Mouse (Mus musculus): Measurements from ENCODE around the gene Cuedc1. TPM values are rescaled to one million over a fixed set of nuclear protein-coding genes. Genes with fewer than 3 reads are reported as not detected.

The Cuedc1 gene
- total and polyA plus RNA-seq, 3 experiments: 1.0 to 4.8 TPM; not detected in 1

DNA sequence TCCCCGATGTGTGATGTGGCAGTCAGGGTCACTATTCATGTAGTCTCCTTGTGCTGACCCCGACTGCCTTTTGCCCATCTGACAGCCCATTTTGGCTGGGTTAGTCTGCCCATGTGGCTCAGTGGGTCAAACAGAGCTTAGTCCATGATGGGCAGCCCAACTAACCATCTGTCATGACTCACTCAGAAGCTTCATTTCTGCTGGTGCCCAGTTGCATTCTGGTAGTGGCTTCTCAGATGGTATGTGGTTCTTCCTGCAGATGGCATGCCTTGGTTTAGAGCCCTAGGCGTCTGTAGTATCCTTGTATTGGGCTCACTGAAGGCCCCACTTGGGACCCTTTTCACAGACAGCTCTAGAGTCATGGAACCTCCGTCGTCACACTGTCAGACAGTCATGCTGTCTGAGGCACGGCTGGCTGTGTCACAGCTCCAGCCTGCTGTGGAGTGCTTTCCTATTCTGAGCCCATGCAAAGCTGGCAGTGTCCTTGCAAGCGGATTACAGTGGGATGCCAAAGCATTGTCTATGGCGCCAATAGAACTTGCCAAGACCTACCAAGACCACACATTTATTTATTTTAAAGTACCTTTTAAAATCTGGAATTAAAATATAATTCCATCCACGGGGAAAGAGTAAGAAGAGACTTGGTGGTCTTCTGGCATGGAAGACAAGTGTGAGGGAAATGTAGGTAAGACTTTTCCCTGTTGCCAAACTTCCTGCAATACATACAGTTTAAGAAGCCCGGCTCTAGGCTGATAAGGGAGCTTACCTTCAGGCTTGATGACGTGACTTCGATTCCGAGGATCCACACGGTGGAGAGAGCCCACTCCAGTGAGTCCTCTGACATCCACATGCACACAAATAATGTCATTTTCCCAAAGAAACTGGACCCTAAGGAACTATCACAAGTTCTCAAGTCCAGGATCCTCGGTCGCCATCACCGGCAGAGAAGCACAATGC lies 129.4 kb downstream of the Cuedc1 start:
- TF ChIP-seq USF1 (IDR thresholded peaks at IDR 0.05; ENCODE audit: low read depth, low read length) (no peak), EP300 (IDR thresholded peaks at IDR 0.05; ENCODE audit: low read depth in 1 of 2, low read length in 2 of 2) (peak; percentile 41 to 44; a peak in 2 of 4 replicates), ZC3H11A (IDR thresholded peaks at IDR 0.05; ENCODE audit: low read depth, low read length) (no peak), GATA1 (IDR thresholded peaks at IDR 0.05; ENCODE audit: low read depth, low read length) (peak; percentile 68; the same call in 1 of the 2 replicates), TCF12 (IDR thresholded peaks at IDR 0.05; ENCODE audit: low read depth, low read length) (peak; percentile 53; the same call in 1 of the 2 replicates), UBTF (IDR thresholded peaks at IDR 0.05; ENCODE audit: borderline replicate concordance, insufficient read depth, low read depth, low read length) (no peak), MAX (IDR thresholded peaks at IDR 0.05; ENCODE audit: low read length) (0 out of 2 replicates have a peak, but pooled peaks have one; percentile 19), ETS1 (IDR thresholded peaks at IDR 0.05; ENCODE audit: low read depth, low read length) (peak; percentile 43; the same call in 1 of the 2 replicates), ELF1 (IDR thresholded peaks at IDR 0.05; ENCODE audit: low read depth, low read length) (no peak), GABPA (IDR thresholded peaks at IDR 0.05; ENCODE audit: low read depth, low read length) (no peak), ZMIZ1 (IDR thresholded peaks at IDR 0.05; ENCODE audit: low read depth, low read length) (no peak), KAT2A (conservative IDR thresholded peaks at IDR 0.05; ENCODE audit: low read depth, low read length) (no peak)
- Histone ChIP-seq H3K4me1 (ENCODE audit: control insufficient read depth in 1 of 2, insufficient read depth in 2 of 2, low read length in 2 of 2) (peaks cover 4 to 8% of the 10 kb centered on the region in 2 experiments; a peak in 2 of 4 replicates), H3K9ac (ENCODE audit: control insufficient read depth, low read depth, low read length, poor library complexity, severe bottlenecking) (no peak overlapping the region), H3K36me3 (ENCODE audit: control insufficient read depth in 1 of 2, insufficient read depth in 2 of 2, low read length in 2 of 2) (peaks cover 0 to 5% of the 10 kb centered on the region in 2 experiments; a peak in 2 of 4 replicates), H3K9me3 (replicated peaks; ENCODE audit: insufficient read depth, low read length) (no peaks in the 10 kb centered on the region), H3K4me3 (ENCODE audit: control insufficient read depth in 1 of 2, insufficient read depth in 1 of 2, low read depth in 2 of 2, low read length in 2 of 2) (no peak overlapping the region), H3K79me2 (ENCODE audit: control insufficient read depth, insufficient read depth, low read length, poor library complexity) (no peaks in the 10 kb centered on the region), H3K27ac (ENCODE audit: control insufficient read depth, low read depth, low read length) (no peak overlapping the region), H3K27me3 (ENCODE audit: control insufficient read depth in 1 of 2, insufficient read depth in 2 of 2, low read length in 2 of 2) (peaks cover 5 to 9% of the 10 kb centered on the region in 2 experiments; a peak in 3 of 4 replicates)
- peak; percentile 26 for DNase-seq (ENCODE audit: low read depth, low spot score)

DNA sequence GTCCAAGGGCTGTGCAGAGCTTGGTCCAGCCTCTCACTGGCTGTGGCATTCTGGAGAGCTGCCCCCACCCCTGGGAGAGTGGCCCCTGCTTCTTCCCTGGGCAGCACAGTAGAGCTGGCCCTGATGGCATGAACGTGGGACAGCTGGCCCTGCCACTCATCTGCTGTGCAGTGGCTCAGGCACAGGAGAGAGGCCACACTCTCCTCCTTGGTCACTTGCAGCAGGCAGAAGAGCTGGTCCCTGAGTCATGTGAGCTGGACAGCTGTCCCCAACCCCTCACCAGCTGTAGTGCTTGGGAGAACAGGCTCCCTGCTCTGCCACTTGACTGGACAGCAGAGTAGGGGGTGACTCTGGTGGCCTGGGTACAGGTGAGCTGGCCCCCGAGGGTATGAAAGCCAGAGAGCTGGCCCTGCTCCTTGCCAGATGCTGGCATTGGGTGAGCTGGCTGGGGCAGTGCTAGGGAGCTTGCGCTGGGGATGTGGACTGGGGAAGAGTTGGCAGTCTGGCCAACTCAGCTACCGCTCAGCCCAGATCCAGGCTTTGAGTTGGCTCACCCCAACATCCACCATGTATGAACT lies 133.4 kb downstream of the Cuedc1 start:
- no peak for TF ChIP-seq ZNF384 (IDR thresholded peaks at IDR 0.05; ENCODE audit: low read depth, low read length)
- no peak for TF ChIP-seq NELFE (IDR thresholded peaks at IDR 0.05; ENCODE audit: low read depth, low read length)
- no peak for TF ChIP-seq JUND (IDR thresholded peaks at IDR 0.05; ENCODE audit: low read depth, low read length)
- TF ChIP-seq ZKSCAN1 (IDR thresholded peaks at IDR 0.05; ENCODE audit: low read depth, low read length): no peak
- TF ChIP-seq RCOR1 (IDR thresholded peaks at IDR 0.05; ENCODE audit: low read depth, low read length): no peak
- TF ChIP-seq POLR2AphosphoS5 (IDR thresholded peaks at IDR 0.05; ENCODE audit: borderline replicate concordance, low read depth, low read length): no peak
- TF ChIP-seq ELF1 (IDR thresholded peaks at IDR 0.05; ENCODE audit: low read depth, low read length): no peak
- TF ChIP-seq SMC3 (IDR thresholded peaks at IDR 0.05; ENCODE audit: low read depth, low read length): no peak
- no peak for TF ChIP-seq CHD2 (IDR thresholded peaks at IDR 0.05; ENCODE audit: low read length)
- no peak for TF ChIP-seq MAFK (IDR thresholded peaks at IDR 0.05; ENCODE audit: borderline replicate concordance, low read depth, low read length)
- TF ChIP-seq TAL1 (IDR thresholded peaks at IDR 0.05; ENCODE audit: low read length): no peak
- TF ChIP-seq ZC3H11A (IDR thresholded peaks at IDR 0.05; ENCODE audit: low read depth, low read length): no peak
- no peak for TF ChIP-seq SIN3A (IDR thresholded peaks at IDR 0.05; ENCODE audit: low read length)
- no peak for TF ChIP-seq ZMIZ1 (IDR thresholded peaks at IDR 0.05; ENCODE audit: low read depth, low read length)
- no peak for TF ChIP-seq TCF12 (IDR thresholded peaks at IDR 0.05; ENCODE audit: low read depth, low read length)
- no peak for TF ChIP-seq BHLHE40 (IDR thresholded peaks at IDR 0.05; ENCODE audit: borderline replicate concordance, low read depth, low read length)
- DNase-seq (ENCODE audit: low read depth, low spot score): no peak
- no peaks in the 10 kb centered on the region for H3K9me3 ChIP-seq (replicated peaks; ENCODE audit: insufficient read depth, low read length)
- peaks cover 12 to 39% of the 10 kb centered on the region in 2 experiments; a peak in 3 of 4 replicates for H3K4me1 ChIP-seq (ENCODE audit: control insufficient read depth in 1 of 2, insufficient read depth in 2 of 2, low read length in 2 of 2)
- H3K4me3 ChIP-seq (ENCODE audit: control insufficient read depth in 1 of 2, insufficient read depth in 1 of 2, low read depth in 2 of 2, low read length in 2 of 2): no peak overlapping the region
- H3K9ac ChIP-seq (ENCODE audit: control insufficient read depth, low read depth, low read length, poor library complexity, severe bottlenecking): no peak overlapping the region
- H3K79me2 ChIP-seq (ENCODE audit: control insufficient read depth, insufficient read depth, low read length, poor library complexity): no peaks in the 10 kb centered on the region
- H3K27ac ChIP-seq (ENCODE audit: control insufficient read depth, low read depth, low read length): no peak overlapping the region
- H3K27me3 ChIP-seq (ENCODE audit: control insufficient read depth in 1 of 2, insufficient read depth in 2 of 2, low read length in 2 of 2): no peaks in the 10 kb centered on the region
- H3K36me3 ChIP-seq (ENCODE audit: control insufficient read depth in 1 of 2, insufficient read depth in 2 of 2, low read length in 2 of 2): peaks cover 0 to 27% of the 10 kb centered on the region in 2 experiments; a peak in 2 of 4 replicates

Measured in MEL (cell line).